Mouse (Mus musculus): ENCODE results near the gene Acnat2. TPM values are rescaled to one million over a fixed set of nuclear protein-coding genes. Genes with fewer than 3 reads are reported as not detected.
"Not testable (repeated sequence)": the region's sequence is repeated elsewhere in the genome, so short reads cannot be mapped to it uniquely, and the experiment has no call there.

The Acnat2 gene
- total RNA-seq (2014; rRNA removed; ENCODE audit: low replicate concordance) (not detected in 2 replicates), polyA plus RNA-seq (2015; fragmentation: Nextera tagmentation; extraction: Ambion mirVana) (not detected in 2 replicates)

DNA sequence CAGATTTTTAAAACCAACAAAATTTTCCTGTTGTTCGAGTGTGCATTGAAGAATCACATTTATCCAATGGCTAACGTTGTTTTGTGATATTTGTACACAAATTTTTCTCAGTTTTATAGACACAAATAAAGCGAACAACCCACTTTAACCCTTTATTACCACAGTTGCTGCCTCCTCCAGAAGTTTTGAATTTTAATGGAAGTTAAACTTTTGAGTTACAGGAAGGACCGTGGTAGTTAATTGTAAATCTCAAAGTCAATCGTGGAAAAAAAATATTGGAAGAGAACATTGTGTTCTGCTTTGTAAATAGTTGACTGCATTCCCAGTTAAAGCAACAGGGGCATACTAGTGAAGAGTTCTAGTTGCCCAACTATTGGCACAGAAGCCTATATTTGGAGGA lies at the start of gene Acnat2:
Gene Acnat2, minus strand, starts transcription at position 195 of the 400 bp plus-strand sequence.
- H3K27ac ChIP-seq (ENCODE audit: low read depth); H3K27me3 ChIP-seq (ENCODE audit: control insufficient read depth, insufficient read depth, low read length); H3K4me3 ChIP-seq (ENCODE audit: low read depth, low read length); H3K4me1 ChIP-seq (ENCODE audit: control insufficient read depth, insufficient read depth); DNase-seq (ENCODE audit: low spot score); H3K9ac ChIP-seq (replicated peaks; ENCODE audit: low read depth, low read length); ATAC-seq (ENCODE audit: insufficient read depth, low read depth); H3K36me3 ChIP-seq (replicated peaks; ENCODE audit: control insufficient read depth, insufficient read depth, low read length); H3K9me3 ChIP-seq (replicated peaks; ENCODE audit: control insufficient read depth, low read length); H3K4me2 ChIP-seq (ENCODE audit: low read depth, low read length): not testable (repeated sequence)
- 71% methylated on average over 5 of the region's 5 CpGs for WGBS

DNA sequence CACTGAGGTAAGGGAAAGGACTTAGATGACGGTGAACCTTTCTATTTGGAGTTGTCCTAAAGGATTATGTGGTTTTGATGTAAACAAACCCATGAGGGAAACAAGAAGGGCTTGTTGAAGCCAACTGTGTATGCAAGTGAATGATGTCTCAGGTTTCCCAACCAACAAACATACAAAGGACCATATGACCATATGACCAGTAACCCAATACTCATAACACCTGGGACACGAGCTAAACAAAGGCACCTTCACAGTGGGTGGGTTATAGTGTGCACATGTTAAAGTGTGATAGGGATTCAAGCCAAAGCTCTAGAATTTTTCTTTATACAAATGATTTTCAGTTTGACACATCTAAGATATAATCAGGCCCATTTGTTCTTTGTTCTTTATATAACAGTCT lies 48.2 kb upstream of the Acnat2 start:
- no peaks in the 10 kb centered on the region for H3K27me3 ChIP-seq (ENCODE audit: control insufficient read depth, insufficient read depth, low read length)
- no peak overlapping the region for H3K4me3 ChIP-seq (ENCODE audit: low read depth, low read length)
- H3K4me2 ChIP-seq (ENCODE audit: low read depth, low read length), result no peak overlapping the region
- WGBS, result 64% methylated on average over 2 of the region's 2 CpGs
- no peak overlapping the region for H3K9ac ChIP-seq (replicated peaks; ENCODE audit: low read depth, low read length)
- no peaks in the 10 kb centered on the region for H3K4me1 ChIP-seq (ENCODE audit: control insufficient read depth, insufficient read depth)
- DNase-seq (ENCODE audit: low spot score) (no peak), ATAC-seq (ENCODE audit: insufficient read depth, low read depth) (no peak)
- no peak overlapping the region for H3K27ac ChIP-seq (ENCODE audit: low read depth)
- H3K9me3 ChIP-seq (replicated peaks; ENCODE audit: control insufficient read depth, low read length), result no peaks in the 10 kb centered on the region
- TF ChIP-seq CTCF (IDR thresholded peaks at IDR 0.05; ENCODE audit: low read depth) (no peak), EP300 (IDR thresholded peaks at IDR 0.05; ENCODE audit: low read depth) (no peak)
- H3K36me3 ChIP-seq (replicated peaks; ENCODE audit: control insufficient read depth, insufficient read depth, low read length), result no peaks in the 10 kb centered on the region

DNA sequence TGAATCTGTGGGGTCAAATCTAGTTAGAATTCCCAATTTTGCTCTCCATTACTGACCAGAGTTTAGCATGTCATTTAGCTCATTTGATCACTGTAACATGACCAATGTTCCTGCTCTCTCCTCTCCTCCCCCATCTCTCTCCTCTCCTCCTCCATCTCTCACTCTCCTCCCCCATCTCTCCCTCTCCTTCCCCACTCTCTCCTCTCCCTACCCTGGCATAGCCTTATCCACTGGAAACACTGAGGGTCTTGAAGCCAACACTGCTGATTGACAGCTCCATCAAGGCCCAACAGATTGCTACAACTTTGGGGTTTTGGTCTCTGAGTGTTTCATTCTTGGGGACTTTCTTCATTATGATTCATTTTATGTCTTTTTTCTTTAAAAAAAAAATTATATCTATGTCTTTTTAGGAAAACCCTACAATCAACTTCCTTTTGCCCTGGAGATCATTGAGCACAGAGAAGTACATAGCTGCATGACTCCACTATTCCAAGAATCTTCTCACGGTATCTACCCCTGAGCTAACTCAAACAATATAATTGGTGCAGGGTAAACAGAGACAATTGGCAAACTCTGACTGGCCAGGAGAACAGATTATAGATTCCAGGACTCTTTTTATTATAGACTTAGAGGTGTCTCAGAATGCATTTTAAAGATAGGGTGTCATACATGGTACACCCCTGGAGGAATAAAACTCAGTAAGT lies 44.0 kb upstream of the Acnat2 start:
- H3K9ac ChIP-seq (replicated peaks; ENCODE audit: low read depth, low read length), result no peak overlapping the region
- H3K27ac ChIP-seq (ENCODE audit: low read depth), result no peak overlapping the region
- TF ChIP-seq EP300 (IDR thresholded peaks at IDR 0.05; ENCODE audit: low read depth) (no peak), CTCF (IDR thresholded peaks at IDR 0.05; ENCODE audit: low read depth) (no peak)
- no peak overlapping the region for H3K4me3 ChIP-seq (ENCODE audit: low read depth, low read length)
- H3K27me3 ChIP-seq (ENCODE audit: control insufficient read depth, insufficient read depth, low read length), result no peaks in the 10 kb centered on the region
- no peak overlapping the region for H3K4me2 ChIP-seq (ENCODE audit: low read depth, low read length)
- ATAC-seq (ENCODE audit: insufficient read depth, low read depth), result no peak
- no peaks in the 10 kb centered on the region for H3K4me1 ChIP-seq (ENCODE audit: control insufficient read depth, insufficient read depth)
- no peak for DNase-seq (ENCODE audit: low spot score)
- H3K36me3 ChIP-seq (replicated peaks; ENCODE audit: control insufficient read depth, insufficient read depth, low read length), result no peaks in the 10 kb centered on the region
- no peaks in the 10 kb centered on the region for H3K9me3 ChIP-seq (replicated peaks; ENCODE audit: control insufficient read depth, low read length)
- 78% methylated on average over 1 of the region's 1 CpGs for WGBS

DNA sequence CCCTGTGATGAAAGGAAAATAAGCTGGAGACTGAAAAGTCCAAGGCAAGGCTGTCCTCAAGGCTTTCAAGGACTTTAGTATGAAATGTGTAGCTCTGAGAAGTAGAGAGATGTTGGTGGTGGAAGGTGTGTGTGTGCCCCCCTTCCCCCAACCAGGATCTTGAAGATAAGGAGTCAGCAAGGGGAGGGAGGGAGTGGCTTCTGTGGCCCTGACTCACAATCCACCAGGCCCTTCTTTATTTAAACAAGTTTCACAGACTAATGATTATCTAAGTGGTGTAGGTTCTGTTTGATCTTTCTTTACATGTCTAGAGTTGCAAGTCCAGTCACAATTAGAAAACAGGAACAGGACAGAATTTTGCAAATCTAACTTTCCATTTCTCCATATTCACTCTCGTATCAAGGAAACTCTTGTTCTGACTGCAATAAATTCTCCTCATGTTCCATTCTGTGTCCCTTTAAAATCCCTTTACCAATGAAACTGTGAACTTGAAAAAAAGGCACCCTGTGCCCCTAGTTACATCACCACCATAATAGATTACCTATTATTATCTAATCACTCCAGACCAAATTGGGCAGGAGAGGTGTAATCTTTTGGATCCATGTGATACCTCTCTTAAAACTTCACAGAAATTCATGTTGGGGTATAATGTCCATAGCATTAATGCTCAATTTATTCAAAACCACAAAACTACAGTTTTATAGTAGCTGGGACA lies 43.3 kb upstream of the Acnat2 start:
- H3K27ac ChIP-seq (ENCODE audit: low read depth); H3K4me3 ChIP-seq (ENCODE audit: low read depth, low read length); H3K36me3 ChIP-seq (replicated peaks; ENCODE audit: control insufficient read depth, insufficient read depth, low read length); H3K9ac ChIP-seq (replicated peaks; ENCODE audit: low read depth, low read length); H3K4me1 ChIP-seq (ENCODE audit: control insufficient read depth, insufficient read depth); H3K27me3 ChIP-seq (ENCODE audit: control insufficient read depth, insufficient read depth, low read length); DNase-seq (ENCODE audit: low spot score); H3K4me2 ChIP-seq (ENCODE audit: low read depth, low read length); H3K9me3 ChIP-seq (replicated peaks; ENCODE audit: control insufficient read depth, low read length); ATAC-seq (ENCODE audit: insufficient read depth, low read depth): not testable (repeated sequence)
- WGBS, result 86% methylated on average over 1 of the region's 1 CpGs

DNA sequence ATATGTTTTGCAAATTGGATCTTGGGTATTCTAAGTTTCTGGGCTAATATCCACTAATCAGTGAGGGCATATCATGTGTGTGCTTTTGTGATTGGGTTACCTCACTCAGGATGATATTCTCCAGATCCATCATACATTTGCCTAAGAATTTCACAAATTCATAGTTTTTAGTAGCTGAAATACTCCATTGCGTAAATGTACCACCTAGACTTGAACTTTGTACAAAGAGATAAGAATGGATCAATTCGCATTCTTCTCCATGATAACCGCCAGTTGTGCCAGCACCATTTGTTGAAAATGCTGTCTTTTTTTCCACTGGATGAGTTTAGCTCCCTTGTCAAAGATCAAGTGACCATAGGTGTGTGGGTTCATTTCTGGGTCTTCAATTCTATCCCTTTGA lies 29.0 kb upstream of the Acnat2 start:
- H3K4me3 ChIP-seq (ENCODE audit: low read depth, low read length); H3K27me3 ChIP-seq (ENCODE audit: control insufficient read depth, insufficient read depth, low read length); H3K27ac ChIP-seq (ENCODE audit: low read depth); H3K4me1 ChIP-seq (ENCODE audit: control insufficient read depth, insufficient read depth); ATAC-seq (ENCODE audit: insufficient read depth, low read depth); DNase-seq (ENCODE audit: low spot score); H3K9ac ChIP-seq (replicated peaks; ENCODE audit: low read depth, low read length); H3K9me3 ChIP-seq (replicated peaks; ENCODE audit: control insufficient read depth, low read length); H3K36me3 ChIP-seq (replicated peaks; ENCODE audit: control insufficient read depth, insufficient read depth, low read length); H3K4me2 ChIP-seq (ENCODE audit: low read depth, low read length): not testable (repeated sequence)
- 87% methylated on average over 3 of the region's 3 CpGs for WGBS

DNA sequence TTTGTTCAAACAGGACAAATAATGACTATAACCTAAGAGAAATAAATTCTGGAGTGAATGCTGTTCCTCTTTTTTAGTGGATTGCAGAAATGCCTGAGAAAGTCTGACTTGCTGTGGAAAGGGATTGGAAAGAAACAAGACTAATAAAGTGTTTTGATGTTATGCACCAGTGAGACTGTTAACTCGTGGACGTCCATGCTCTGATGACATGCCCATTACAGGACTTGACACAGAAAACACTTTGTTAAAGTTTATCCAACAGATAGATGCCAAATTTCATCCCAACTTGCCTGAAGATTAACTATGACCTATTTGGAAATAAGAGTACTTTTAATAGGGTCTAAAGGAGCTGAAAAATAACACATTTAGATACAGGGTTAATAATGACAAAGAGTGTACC lies 2.2 kb upstream of the Acnat2 start:
- ATAC-seq (ENCODE audit: insufficient read depth, low read depth); H3K9ac ChIP-seq (replicated peaks; ENCODE audit: low read depth, low read length); H3K27me3 ChIP-seq (ENCODE audit: control insufficient read depth, insufficient read depth, low read length); H3K4me2 ChIP-seq (ENCODE audit: low read depth, low read length); H3K27ac ChIP-seq (ENCODE audit: low read depth); H3K4me1 ChIP-seq (ENCODE audit: control insufficient read depth, insufficient read depth); H3K4me3 ChIP-seq (ENCODE audit: low read depth, low read length); DNase-seq (ENCODE audit: low spot score); H3K9me3 ChIP-seq (replicated peaks; ENCODE audit: control insufficient read depth, low read length); H3K36me3 ChIP-seq (replicated peaks; ENCODE audit: control insufficient read depth, insufficient read depth, low read length): not testable (repeated sequence)
- 59% methylated on average over 2 of the region's 2 CpGs for WGBS
